Mouse (Mus musculus): ENCODE measurements around the gene Sprr2j-ps. TPM values are rescaled to one million over a fixed set of nuclear protein-coding genes. Genes with fewer than 3 reads are reported as not detected.

Gene Sprr2j-ps
- polyA plus RNA-seq (2014; fragmentation: Nextera tagmentation; extraction: Ambion mirVana): not detected in 2 replicates

- Histone ChIP-seq H3K9ac (ENCODE audit: low read length) (no peak within 1 kb of the TSS), H3K27ac (replicated peaks in 1 of 2; ENCODE audit: control insufficient read depth in 1 of 2, insufficient read depth in 1 of 2, low read depth in 2 of 2, low read length in 2 of 2) (no peak within 1 kb of the TSS), H3K27me3 (ENCODE audit: control insufficient read depth, insufficient read depth, low read length) (no peaks in the 10 kb centered on the region), H3K4me1 (ENCODE audit: control insufficient read depth in 2 of 2, insufficient read depth in 2 of 2, low read length in 2 of 2) (no peaks in the 10 kb centered on the region), H3K36me3 (ENCODE audit: control insufficient read depth, insufficient read depth, low read length) (no peaks in the 10 kb centered on the region), H3K4me2 (ENCODE audit: low read length) (no peak within 1 kb of the TSS), H3K9me3 (ENCODE audit: control insufficient read depth, low read length) (no peaks in the 10 kb centered on the region), H3K4me3 (ENCODE audit: control insufficient read depth in 1 of 2, insufficient read depth in 1 of 2, low read depth in 1 of 2, low read length in 2 of 2) (no peak within 1 kb of the TSS)
- ATAC-seq (ENCODE audit: insufficient number of reproducible peaks, insufficient read depth, low FRiP score, low read depth): no peak
- WGBS: 86% methylated on average over 2 of the region's 2 CpGs
These were observed at the start of gene Sprr2j-ps for GRCm38 (mm10) chr3:92417782-92418181. Gene Sprr2j-ps (plus strand): TSS chr3:92418082.

GRCm38 (mm10) chr3:92373613-92374012, 44.3 kb upstream of the Sprr2j-ps start:
- Histone ChIP-seq H3K4me3 (ENCODE audit: control insufficient read depth in 1 of 2, insufficient read depth in 1 of 2, low read depth in 1 of 2, low read length in 2 of 2) (no peak overlapping the region), H3K4me1 (ENCODE audit: control insufficient read depth in 2 of 2, insufficient read depth in 2 of 2, low read length in 2 of 2) (no peaks in the 10 kb centered on the region), H3K27ac (replicated peaks in 1 of 2; ENCODE audit: control insufficient read depth in 1 of 2, insufficient read depth in 1 of 2, low read depth in 2 of 2, low read length in 2 of 2) (no peak overlapping the region), H3K9me3 (ENCODE audit: control insufficient read depth, low read length) (no peaks in the 10 kb centered on the region), H3K9ac (ENCODE audit: low read length) (no peak overlapping the region), H3K27me3 (ENCODE audit: control insufficient read depth, insufficient read depth, low read length) (no peaks in the 10 kb centered on the region), H3K36me3 (ENCODE audit: control insufficient read depth, insufficient read depth, low read length) (no peaks in the 10 kb centered on the region), H3K4me2 (ENCODE audit: low read length) (no peak overlapping the region)
- ATAC-seq (ENCODE audit: insufficient number of reproducible peaks, insufficient read depth, low FRiP score, low read depth): no peak
- WGBS: 77% methylated on average over 2 of the region's 2 CpGs

- ATAC-seq (ENCODE audit: insufficient number of reproducible peaks, insufficient read depth, low FRiP score, low read depth): no peak
- 81% methylated on average over 1 of the region's 1 CpGs for WGBS
These were observed 32.5 kb upstream of the Sprr2j-ps start, which contains the start of gene Sprr2h for GRCm38 (mm10) chr3:92385385-92385784. Gene Sprr2h (plus strand): TSS chr3:92385685.

GRCm38 (mm10) chr3:92394301-92394700, 23.6 kb upstream of the Sprr2j-ps start:
- H3K4me1 ChIP-seq (ENCODE audit: control insufficient read depth in 2 of 2, insufficient read depth in 2 of 2, low read length in 2 of 2): no peaks in the 10 kb centered on the region
- 43% methylated on average over 1 of the region's 1 CpGs for WGBS
- H3K4me2 ChIP-seq (ENCODE audit: low read length): no peak overlapping the region

More at GRCm38 (mm10) chr3:92385385-92385784, 32.5 kb upstream of the Sprr2j-ps start, which contains the start of gene Sprr2h:
- Histone ChIP-seq H3K27ac (replicated peaks in 1 of 2; ENCODE audit: control insufficient read depth in 1 of 2, insufficient read depth in 1 of 2, low read depth in 2 of 2, low read length in 2 of 2) (no peak within 1 kb of the TSS), H3K4me2 (ENCODE audit: low read length) (no peak within 1 kb of the TSS), H3K4me1 (ENCODE audit: control insufficient read depth in 2 of 2, insufficient read depth in 2 of 2, low read length in 2 of 2) (no peaks in the 10 kb centered on the region), H3K36me3 (ENCODE audit: control insufficient read depth, insufficient read depth, low read length) (no peaks in the 10 kb centered on the region), H3K9me3 (ENCODE audit: control insufficient read depth, low read length) (no peaks in the 10 kb centered on the region), H3K4me3 (ENCODE audit: control insufficient read depth in 1 of 2, insufficient read depth in 1 of 2, low read depth in 1 of 2, low read length in 2 of 2) (no peak within 1 kb of the TSS), H3K9ac (ENCODE audit: low read length) (no peak within 1 kb of the TSS), H3K27me3 (ENCODE audit: control insufficient read depth, insufficient read depth, low read length) (no peaks in the 10 kb centered on the region)

GRCm38 (mm10) chr3:92407691-92408090, 10.2 kb upstream of the Sprr2j-ps start, which contains the start of gene Sprr2i:
Gene Sprr2i (plus strand): TSS chr3:92407991.
- H3K27ac ChIP-seq (replicated peaks in 1 of 2; ENCODE audit: control insufficient read depth in 1 of 2, insufficient read depth in 1 of 2, low read depth in 2 of 2, low read length in 2 of 2): no peak within 1 kb of the TSS
- H3K27me3 ChIP-seq (ENCODE audit: control insufficient read depth, insufficient read depth, low read length): no peaks in the 10 kb centered on the region
- no peak for ATAC-seq (ENCODE audit: insufficient number of reproducible peaks, insufficient read depth, low FRiP score, low read depth)
- H3K4me2 ChIP-seq (ENCODE audit: low read length): no peak within 1 kb of the TSS
- H3K4me1 ChIP-seq (ENCODE audit: control insufficient read depth in 2 of 2, insufficient read depth in 2 of 2, low read length in 2 of 2): no peaks in the 10 kb centered on the region
- no peak within 1 kb of the TSS for H3K9ac ChIP-seq (ENCODE audit: low read length)
- no peaks in the 10 kb centered on the region for H3K36me3 ChIP-seq (ENCODE audit: control insufficient read depth, insufficient read depth, low read length)
- 83% methylated on average over 2 of the region's 2 CpGs for whole genome bisulfite sequencing
- H3K4me3 ChIP-seq (ENCODE audit: control insufficient read depth in 1 of 2, insufficient read depth in 1 of 2, low read depth in 1 of 2, low read length in 2 of 2): no peak within 1 kb of the TSS
- H3K9me3 ChIP-seq (ENCODE audit: control insufficient read depth, low read length): no peaks in the 10 kb centered on the region

More at GRCm38 (mm10) chr3:92394301-92394700, 23.6 kb upstream of the Sprr2j-ps start:
- Histone ChIP-seq H3K36me3 (ENCODE audit: control insufficient read depth, insufficient read depth, low read length) (no peaks in the 10 kb centered on the region), H3K9me3 (ENCODE audit: control insufficient read depth, low read length) (no peaks in the 10 kb centered on the region), H3K9ac (ENCODE audit: low read length) (no peak overlapping the region), H3K4me3 (ENCODE audit: control insufficient read depth in 1 of 2, insufficient read depth in 1 of 2, low read depth in 1 of 2, low read length in 2 of 2) (no peak overlapping the region), H3K27ac (replicated peaks in 1 of 2; ENCODE audit: control insufficient read depth in 1 of 2, insufficient read depth in 1 of 2, low read depth in 2 of 2, low read length in 2 of 2) (no peak overlapping the region), H3K27me3 (ENCODE audit: control insufficient read depth, insufficient read depth, low read length) (no peaks in the 10 kb centered on the region)
- ATAC-seq (ENCODE audit: insufficient number of reproducible peaks, insufficient read depth, low FRiP score, low read depth): no peak

GRCm38 (mm10) chr3:92429323-92429722, 11.4 kb downstream of the Sprr2j-ps start, which contains the start of gene Gm9774:
Gene Gm9774 (minus strand): TSS chr3:92429423.
- Histone ChIP-seq H3K9me3 (ENCODE audit: control insufficient read depth, low read length) (no peaks in the 10 kb centered on the region), H3K27me3 (ENCODE audit: control insufficient read depth, insufficient read depth, low read length) (no peaks in the 10 kb centered on the region), H3K4me3 (ENCODE audit: control insufficient read depth in 1 of 2, insufficient read depth in 1 of 2, low read depth in 1 of 2, low read length in 2 of 2) (no peak within 1 kb of the TSS), H3K4me2 (ENCODE audit: low read length) (no peak within 1 kb of the TSS), H3K36me3 (ENCODE audit: control insufficient read depth, insufficient read depth, low read length) (no peaks in the 10 kb centered on the region), H3K9ac (ENCODE audit: low read length) (no peak within 1 kb of the TSS), H3K27ac (replicated peaks in 1 of 2; ENCODE audit: control insufficient read depth in 1 of 2, insufficient read depth in 1 of 2, low read depth in 2 of 2, low read length in 2 of 2) (no peak within 1 kb of the TSS), H3K4me1 (ENCODE audit: control insufficient read depth in 2 of 2, insufficient read depth in 2 of 2, low read length in 2 of 2) (no peaks in the 10 kb centered on the region)
- WGBS: 87% methylated on average over 6 of the region's 6 CpGs
- ATAC-seq (ENCODE audit: insufficient number of reproducible peaks, insufficient read depth, low FRiP score, low read depth): no peak

- Histone ChIP-seq H3K9ac (ENCODE audit: low read length) (no peak within 1 kb of the TSS), H3K36me3 (ENCODE audit: control insufficient read depth, insufficient read depth, low read length) (no peaks in the 10 kb centered on the region), H3K4me2 (ENCODE audit: low read length) (no peak within 1 kb of the TSS), H3K4me1 (ENCODE audit: control insufficient read depth in 2 of 2, insufficient read depth in 2 of 2, low read length in 2 of 2) (no peaks in the 10 kb centered on the region), H3K9me3 (ENCODE audit: control insufficient read depth, low read length) (no peaks in the 10 kb centered on the region), H3K27ac (replicated peaks in 1 of 2; ENCODE audit: control insufficient read depth in 1 of 2, insufficient read depth in 1 of 2, low read depth in 2 of 2, low read length in 2 of 2) (no peak within 1 kb of the TSS), H3K27me3 (ENCODE audit: control insufficient read depth, insufficient read depth, low read length) (no peaks in the 10 kb centered on the region), H3K4me3 (ENCODE audit: control insufficient read depth in 1 of 2, insufficient read depth in 1 of 2, low read depth in 1 of 2, low read length in 2 of 2) (no peak within 1 kb of the TSS)
- 85% methylated on average over 2 of the region's 2 CpGs for WGBS
- ATAC-seq (ENCODE audit: insufficient number of reproducible peaks, insufficient read depth, low FRiP score, low read depth): no peak
These were observed 14.4 kb downstream of the Sprr2j-ps start, which contains the start of gene Sprr2k for GRCm38 (mm10) chr3:92432282-92432681. Gene Sprr2k (plus strand): TSS chr3:92432582.

GRCm38 (mm10) chr3:92438689-92439088, 20.8 kb downstream of the Sprr2j-ps start, which contains the start of gene Sprr1b:
Gene Sprr1b (minus strand): TSS chr3:92438789.
- H3K27me3 ChIP-seq (ENCODE audit: control insufficient read depth, insufficient read depth, low read length): no peaks in the 10 kb centered on the region
- 89% methylated on average over 3 of the region's 3 CpGs for WGBS
- no peak within 1 kb of the TSS for H3K4me2 ChIP-seq (ENCODE audit: low read length)
- no peaks in the 10 kb centered on the region for H3K36me3 ChIP-seq (ENCODE audit: control insufficient read depth, insufficient read depth, low read length)
- no peak for ATAC-seq (ENCODE audit: insufficient number of reproducible peaks, insufficient read depth, low FRiP score, low read depth)
- H3K9me3 ChIP-seq (ENCODE audit: control insufficient read depth, low read length): no peaks in the 10 kb centered on the region
- no peak within 1 kb of the TSS for H3K4me3 ChIP-seq (ENCODE audit: control insufficient read depth in 1 of 2, insufficient read depth in 1 of 2, low read depth in 1 of 2, low read length in 2 of 2)
- H3K27ac ChIP-seq (replicated peaks in 1 of 2; ENCODE audit: control insufficient read depth in 1 of 2, insufficient read depth in 1 of 2, low read depth in 2 of 2, low read length in 2 of 2): no peak within 1 kb of the TSS
- H3K9ac ChIP-seq (ENCODE audit: low read length): no peak within 1 kb of the TSS
- no peaks in the 10 kb centered on the region for H3K4me1 ChIP-seq (ENCODE audit: control insufficient read depth in 2 of 2, insufficient read depth in 2 of 2, low read length in 2 of 2)

All from heart, embryonic 14.5 days (tissue).